Mouse (Mus musculus): ENCODE data around the gene Srms. TPM values are rescaled to one million over a fixed set of nuclear protein-coding genes. Genes with fewer than 3 reads are reported as not detected.
"Not testable (repeated sequence)": the region's sequence is repeated elsewhere in the genome, so short reads cannot be mapped to it uniquely, and the experiment has no call there.

Srms gene
- total RNA-seq, 2 experiments from 2014 or later, result 0.14 to 0.41 TPM

GRCm38 (mm10) chr2:181220361-181220760 is 7.4 kb upstream of the Srms start:
- no peak for DNase-seq (ENCODE audit: low spot score in 2 of 2)

GRCm38 (mm10) chr2:181219538-181220216 is 6.7 kb upstream of the Srms start, which contains the start of gene Fndc11:
Gene Fndc11 (plus strand): TSS chr2:181220013.
- DNase-seq (ENCODE audit: low spot score in 2 of 2), result peak; percentile 35 to 50

GRCm38 (mm10) chr2:181218881-181219485 is 6.0 kb upstream of the Srms start:
- no peak for DNase-seq (ENCODE audit: low spot score in 2 of 2)

- DNase-seq (ENCODE audit: low spot score in 2 of 2), result no peak
These were observed 3.1 kb upstream of the Srms start for GRCm38 (mm10) chr2:181216037-181216436.

GRCm38 (mm10) chr2:181212389-181213020 is 480 bp downstream of the Srms start:
- no peak for DNase-seq (ENCODE audit: low spot score in 2 of 2)

- DNase-seq (ENCODE audit: low spot score in 2 of 2), result no peak
These were observed 6.9 kb downstream of the Srms start for GRCm38 (mm10) chr2:181206118-181206517.

- DNase-seq (ENCODE audit: low spot score in 2 of 2), result no peak
These were observed 7.3 kb downstream of the Srms start for GRCm38 (mm10) chr2:181205678-181206077.

GRCm38 (mm10) chr2:181202886-181203285 is 10.1 kb downstream of the Srms start:
- no peak for DNase-seq (ENCODE audit: low spot score in 2 of 2)

GRCm38 (mm10) chr2:181202422-181202821 is 10.6 kb downstream of the Srms start, which contains the start of gene Ptk6:
Gene Ptk6 (minus strand): TSS chr2:181202789.
- DNase-seq (ENCODE audit: low spot score in 2 of 2), result no peak

- no peak for DNase-seq (ENCODE audit: low spot score in 2 of 2)
These were observed 11.4 kb downstream of the Srms start for GRCm38 (mm10) chr2:181201606-181202005.

GRCm38 (mm10) chr2:181196628-181197300 is 16.2 kb downstream of the Srms start:
- no peak for DNase-seq (ENCODE audit: low spot score in 2 of 2)

GRCm38 (mm10) chr2:181193044-181193443 is 19.9 kb downstream of the Srms start:
- no peak for DNase-seq (ENCODE audit: low spot score in 2 of 2)

GRCm38 (mm10) chr2:181191936-181192335 is 21.0 kb downstream of the Srms start:
- no peak for DNase-seq (ENCODE audit: low spot score in 2 of 2)

GRCm38 (mm10) chr2:181191385-181191784 is 21.6 kb downstream of the Srms start:
- not testable (repeated sequence) for DNase-seq (ENCODE audit: low spot score in 2 of 2)

GRCm38 (mm10) chr2:181189321-181189720 is 23.7 kb downstream of the Srms start:
- DNase-seq (ENCODE audit: low spot score in 2 of 2), result no peak

- DNase-seq (ENCODE audit: low spot score in 2 of 2), result no peak
These were observed 24.3 kb downstream of the Srms start for GRCm38 (mm10) chr2:181188681-181189080.

GRCm38 (mm10) chr2:181187121-181188000 is 25.6 kb downstream of the Srms start, which contains the start of gene Ppdpf:
Gene Ppdpf (plus strand): TSS chr2:181187247.
- DNase-seq (ENCODE audit: low spot score in 2 of 2), result peak; percentile 91 to 95

- DNase-seq (ENCODE audit: low spot score in 2 of 2), result peak; percentile 88 to 92
These were observed 26.4 kb downstream of the Srms start for GRCm38 (mm10) chr2:181186635-181187034.

- peak in 1 of 2 experiments; percentile 9 for DNase-seq (ENCODE audit: low spot score in 2 of 2)
These were observed 32.1 kb downstream of the Srms start for GRCm38 (mm10) chr2:181180898-181181297.

- DNase-seq (ENCODE audit: low spot score in 2 of 2), result no peak
These were observed 34.5 kb downstream of the Srms start for GRCm38 (mm10) chr2:181178471-181178870.

- DNase-seq (ENCODE audit: low spot score in 2 of 2), result no peak
These were observed 35.0 kb downstream of the Srms start for GRCm38 (mm10) chr2:181178015-181178414.
